Mouse (Mus musculus) midbrain, embryonic 10.5 days (tissue): ENCODE results near the gene Twsg1. TPM values are rescaled to one million over a fixed set of nuclear protein-coding genes. Genes with fewer than 3 reads are reported as not detected.
"Not testable (repeated sequence)": the region's sequence is repeated elsewhere in the genome, so short reads cannot be mapped to it uniquely, and the experiment has no call there.

Experiments
- DNase-seq: peaks from one replicate; pipeline ENCODE4 v3.0.0-alpha.2; 2017; ENCODE audit warnings: low spot score
- H3K27ac ChIP-seq: fragments of 300-500 bp; sonication (generic); replicated peaks from 2 replicates; pipeline ENCODE4 v1.5.1; 2016; ENCODE audit warnings: mild to moderate bottlenecking
- H3K27me3 ChIP-seq: fragments of 300-500 bp; sonication (generic); 2 replicates; pipeline ENCODE4 v1.6.1; 2016; ENCODE audit warnings: low read depth, mild to moderate bottlenecking; ENCODE audit not compliant: poor library complexity, severe bottlenecking
- H3K36me3 ChIP-seq: fragments of 300-500 bp; sonication (generic); 2 replicates; pipeline ENCODE4 v1.6.1; 2016; ENCODE audit warnings: mild to moderate bottlenecking, moderate library complexity
- H3K4me1 ChIP-seq: fragments of 300-500 bp; sonication (generic); 2 replicates; pipeline ENCODE4 v1.6.1; 2016
- H3K4me3 ChIP-seq: fragments of 300-500 bp; sonication (generic); 2 replicates; pipeline ENCODE4 v1.5.1; 2016; ENCODE audit warnings: mild to moderate bottlenecking, moderate library complexity
- H3K9me3 ChIP-seq: fragments of 300-500 bp; sonication (generic); replicated peaks from 2 replicates; pipeline ENCODE4 v1.6.1; 2016; ENCODE audit warnings: mild to moderate bottlenecking
- WGBS: fragments of 180-500 bp; shearing (Covaris S2); methylation state at CpG from one replicate; pipeline ENCODE4 v1.1.7; 2016; 5-methylcytosine and 5-hydroxymethylcytosine counted together
- polyA plus RNA-seq: library from polyadenylated mRNA; unstranded; fragments of >200 nt; fragmentation: Nextera tagmentation; extraction: Ambion mirVana; gene quantifications from 2 replicates; pipeline ENCODE4 v1.2.1, GENCODE M21; 2016

Twsg1 gene
- polyA plus RNA-seq: 83.0 and 92.7 TPM in 2 replicates

GRCm38 (mm10) chr17:65950622-65951404 is at the start of gene Twsg1:
Gene Twsg1 (minus strand): TSS chr17:65951226.
- H3K36me3 ChIP-seq: peaks cover 35% of the 10 kb centered on the region
- peaks cover 14% of the 10 kb centered on the region for H3K4me1 ChIP-seq
- H3K27ac ChIP-seq: peak within 1 kb of the TSS; percentile 95
- under 1% methylated on average over 87 of the region's 87 CpGs for WGBS
- peak; percentile 85 for DNase-seq
- no peaks in the 10 kb centered on the region; the same call in 1 of the 2 replicates for H3K9me3 ChIP-seq
- H3K27me3 ChIP-seq: no peaks in the 10 kb centered on the region
- H3K4me3 ChIP-seq: peak within 1 kb of the TSS; percentile 98

GRCm38 (mm10) chr17:65988151-65988820 is 37.3 kb upstream of the Twsg1 start:
- no peak overlapping the region for H3K27ac ChIP-seq
- H3K27me3 ChIP-seq: no peaks in the 10 kb centered on the region
- 88% methylated on average over 3 of the region's 3 CpGs for WGBS
- no peak overlapping the region for H3K4me3 ChIP-seq
- H3K36me3 ChIP-seq: no peaks in the 10 kb centered on the region
- no peaks in the 10 kb centered on the region for H3K4me1 ChIP-seq
- no peak for DNase-seq
- H3K9me3 ChIP-seq: no peaks in the 10 kb centered on the region

GRCm38 (mm10) chr17:65976720-65977119 is 25.7 kb upstream of the Twsg1 start:
- DNase-seq, H3K27ac ChIP-seq, H3K27me3 ChIP-seq, H3K9me3 ChIP-seq, H3K36me3 ChIP-seq, H3K4me1 ChIP-seq, H3K4me3 ChIP-seq: not testable (repeated sequence)

GRCm38 (mm10) chr17:65967751-65968150 is 16.7 kb upstream of the Twsg1 start:
- H3K4me3 ChIP-seq: no peak overlapping the region
- DNase-seq: no peak

GRCm38 (mm10) chr17:65962263-65962662 is 11.2 kb upstream of the Twsg1 start:
- Histone ChIP-seq H3K27ac (no peak overlapping the region), H3K27me3 (no peaks in the 10 kb centered on the region), H3K36me3 (no peaks in the 10 kb centered on the region), H3K4me3 (no peak overlapping the region), H3K9me3 (no peaks in the 10 kb centered on the region), H3K4me1 (no peaks in the 10 kb centered on the region)
- no peak for DNase-seq
- 95% methylated on average over 2 of the region's 2 CpGs for WGBS

More at GRCm38 (mm10) chr17:65967751-65968150, 16.7 kb upstream of the Twsg1 start:
- 67% methylated on average over 11 of the region's 11 CpGs for WGBS
- no peaks in the 10 kb centered on the region for H3K27me3 ChIP-seq
- H3K27ac ChIP-seq: no peak overlapping the region
- no peaks in the 10 kb centered on the region for H3K9me3 ChIP-seq
- no peaks in the 10 kb centered on the region for H3K36me3 ChIP-seq
- no peaks in the 10 kb centered on the region for H3K4me1 ChIP-seq

- Histone ChIP-seq H3K36me3 (no peaks in the 10 kb centered on the region), H3K27me3 (no peaks in the 10 kb centered on the region), H3K9me3 (no peaks in the 10 kb centered on the region), H3K4me3 (no peak overlapping the region), H3K27ac (no peak overlapping the region), H3K4me1 (no peaks in the 10 kb centered on the region)
- DNase-seq: no peak
- WGBS: 89% methylated on average over 2 of the region's 2 CpGs
These were observed 10.6 kb upstream of the Twsg1 start for GRCm38 (mm10) chr17:65961606-65962136.

GRCm38 (mm10) chr17:65959011-65959410 is 8.0 kb upstream of the Twsg1 start:
- no peaks in the 10 kb centered on the region for H3K36me3 ChIP-seq
- no peak overlapping the region for H3K27ac ChIP-seq
- H3K4me3 ChIP-seq: no peak overlapping the region
- WGBS: 85% methylated on average over 3 of the region's 3 CpGs
- no peaks in the 10 kb centered on the region for H3K9me3 ChIP-seq
- no peaks in the 10 kb centered on the region for H3K4me1 ChIP-seq
- no peaks in the 10 kb centered on the region for H3K27me3 ChIP-seq
- no peak for DNase-seq

- H3K27ac ChIP-seq: no peak overlapping the region
- WGBS: 76% methylated on average over 1 of the region's 1 CpGs
These were observed 7.3 kb upstream of the Twsg1 start for GRCm38 (mm10) chr17:65958366-65958765.

GRCm38 (mm10) chr17:65957782-65958325 is 6.8 kb upstream of the Twsg1 start:
- no peak for DNase-seq
- no peaks in the 10 kb centered on the region for H3K36me3 ChIP-seq
- H3K4me3 ChIP-seq: no peak overlapping the region
- H3K27me3 ChIP-seq: no peaks in the 10 kb centered on the region
- no peak overlapping the region for H3K27ac ChIP-seq
- H3K4me1 ChIP-seq: no peaks in the 10 kb centered on the region
- no peaks in the 10 kb centered on the region for H3K9me3 ChIP-seq
- WGBS: 91% methylated on average over 8 of the region's 8 CpGs

More at GRCm38 (mm10) chr17:65958366-65958765, 7.3 kb upstream of the Twsg1 start:
- Histone ChIP-seq H3K36me3 (no peaks in the 10 kb centered on the region), H3K4me3 (no peak overlapping the region), H3K27me3 (no peaks in the 10 kb centered on the region), H3K9me3 (no peaks in the 10 kb centered on the region), H3K4me1 (no peaks in the 10 kb centered on the region)
- DNase-seq: no peak

GRCm38 (mm10) chr17:65956993-65957781 is 6.2 kb upstream of the Twsg1 start:
- 90% methylated on average over 14 of the region's 14 CpGs for WGBS
- no peaks in the 10 kb centered on the region for H3K9me3 ChIP-seq
- DNase-seq: no peak
- H3K4me3 ChIP-seq: no peak overlapping the region
- no peaks in the 10 kb centered on the region for H3K36me3 ChIP-seq
- H3K27me3 ChIP-seq: no peaks in the 10 kb centered on the region
- H3K4me1 ChIP-seq: no peaks in the 10 kb centered on the region
- H3K27ac ChIP-seq: no peak overlapping the region

- no peaks in the 10 kb centered on the region for H3K9me3 ChIP-seq
- no peak overlapping the region for H3K27ac ChIP-seq
- WGBS: 73% methylated on average over 3 of the region's 3 CpGs
- H3K27me3 ChIP-seq: no peaks in the 10 kb centered on the region
- no peak for DNase-seq
- no peak overlapping the region for H3K4me3 ChIP-seq
- H3K4me1 ChIP-seq: no peaks in the 10 kb centered on the region
- no peaks in the 10 kb centered on the region for H3K36me3 ChIP-seq
These were observed 5.1 kb upstream of the Twsg1 start for GRCm38 (mm10) chr17:65956140-65956539.

- no peaks in the 10 kb centered on the region for H3K27me3 ChIP-seq
- no peak overlapping the region for H3K27ac ChIP-seq
- WGBS: 58% methylated on average over 4 of the region's 4 CpGs
- peaks cover 14% of the 10 kb centered on the region for H3K4me1 ChIP-seq
- no peak overlapping the region for H3K4me3 ChIP-seq
- no peaks in the 10 kb centered on the region for H3K9me3 ChIP-seq
- no peak for DNase-seq
- peaks cover 4% of the 10 kb centered on the region; the same call in 1 of the 2 replicates for H3K36me3 ChIP-seq
These were observed 2.9 kb upstream of the Twsg1 start for GRCm38 (mm10) chr17:65953959-65954358.
